Mouse (Mus musculus): ENCODE data around the gene Wnk2. TPM values are rescaled to one million over a fixed set of nuclear protein-coding genes. Genes with fewer than 3 reads are reported as not detected.

Wnk2 gene
- polyA plus RNA-seq, 1 experiment from 2014 or later: 0.50 TPM

- Histone ChIP-seq H3K27ac (no peak overlapping the region), H3K4me3 (replicated peaks; ENCODE audit: low read depth, low read length) (no peak overlapping the region), H3K9ac (ENCODE audit: low read depth, low read length) (no peak overlapping the region), H3K9me3 (replicated peaks; ENCODE audit: low read length) (no peaks in the 10 kb centered on the region), H3K4me2 (ENCODE audit: low read length) (no peak overlapping the region), H3K4me1 (replicated peaks; ENCODE audit: insufficient read depth, low read length) (no peaks in the 10 kb centered on the region), H3K27me3 (ENCODE audit: insufficient read depth, low read length) (no peaks in the 10 kb centered on the region), H3K36me3 (ENCODE audit: insufficient read depth, low read length) (no peaks in the 10 kb centered on the region)
- WGBS: 82% methylated on average over 8 of the region's 8 CpGs
- ATAC-seq (replicated peaks; ENCODE audit: low FRiP score, low read depth) (no peak), DNase-seq (ENCODE audit: low spot score) (no peak)
- TF ChIP-seq CTCF (IDR thresholded peaks at IDR 0.05; ENCODE audit: low read depth): no peak
Measured at GRCm38 (mm10) chr13:49112652-49113051, 35.2 kb downstream of the Wnk2 start.

GRCm38 (mm10) chr13:49109665-49110064 is 38.1 kb downstream of the Wnk2 start:
- no peaks in the 10 kb centered on the region for H3K4me1 ChIP-seq (replicated peaks; ENCODE audit: insufficient read depth, low read length)
- H3K27me3 ChIP-seq (ENCODE audit: insufficient read depth, low read length): no peaks in the 10 kb centered on the region
- TF ChIP-seq CTCF (IDR thresholded peaks at IDR 0.05; ENCODE audit: low read depth): no peak
- DNase-seq (ENCODE audit: low spot score) (no peak), ATAC-seq (replicated peaks; ENCODE audit: low FRiP score, low read depth) (no peak)
- H3K9me3 ChIP-seq (replicated peaks; ENCODE audit: low read length): no peaks in the 10 kb centered on the region
- 78% methylated on average over 3 of the region's 3 CpGs for WGBS
- no peaks in the 10 kb centered on the region for H3K36me3 ChIP-seq (ENCODE audit: insufficient read depth, low read length)
- no peak overlapping the region for H3K4me2 ChIP-seq (ENCODE audit: low read length)
- H3K4me3 ChIP-seq (replicated peaks; ENCODE audit: low read depth, low read length): no peak overlapping the region
- H3K9ac ChIP-seq (ENCODE audit: low read depth, low read length): no peak overlapping the region
- H3K27ac ChIP-seq: no peak overlapping the region

- no peak overlapping the region for H3K27ac ChIP-seq
- no peaks in the 10 kb centered on the region for H3K9me3 ChIP-seq (replicated peaks; ENCODE audit: low read length)
- H3K4me2 ChIP-seq (ENCODE audit: low read length): no peak overlapping the region
- no peak overlapping the region for H3K4me3 ChIP-seq (replicated peaks; ENCODE audit: low read depth, low read length)
- WGBS: 87% methylated on average over 8 of the region's 8 CpGs
- peaks cover 6% of the 10 kb centered on the region; the same call in 1 of the 2 replicates for H3K4me1 ChIP-seq (replicated peaks; ENCODE audit: insufficient read depth, low read length)
- H3K36me3 ChIP-seq (ENCODE audit: insufficient read depth, low read length): no peaks in the 10 kb centered on the region
- ATAC-seq (replicated peaks; ENCODE audit: low FRiP score, low read depth) (no peak), DNase-seq (ENCODE audit: low spot score) (no peak)
- no peak overlapping the region for H3K9ac ChIP-seq (ENCODE audit: low read depth, low read length)
- TF ChIP-seq CTCF (IDR thresholded peaks at IDR 0.05; ENCODE audit: low read depth): no peak
- H3K27me3 ChIP-seq (ENCODE audit: insufficient read depth, low read length): no peaks in the 10 kb centered on the region
Measured at GRCm38 (mm10) chr13:49108119-49108846, 39.5 kb downstream of the Wnk2 start.

GRCm38 (mm10) chr13:49103913-49104312 is 43.9 kb downstream of the Wnk2 start:
- no peak for DNase-seq (ENCODE audit: low spot score)
- Histone ChIP-seq H3K36me3 (ENCODE audit: insufficient read depth, low read length) (no peaks in the 10 kb centered on the region), H3K4me3 (replicated peaks; ENCODE audit: low read depth, low read length) (no peak overlapping the region), H3K9ac (ENCODE audit: low read depth, low read length) (no peak overlapping the region), H3K27me3 (ENCODE audit: insufficient read depth, low read length) (no peaks in the 10 kb centered on the region), H3K9me3 (replicated peaks; ENCODE audit: low read length) (no peaks in the 10 kb centered on the region), H3K4me2 (ENCODE audit: low read length) (no peak overlapping the region), H3K4me1 (replicated peaks; ENCODE audit: insufficient read depth, low read length) (peaks cover 10% of the 10 kb centered on the region; the same call in 1 of the 2 replicates), H3K27ac (no peak overlapping the region)
- ATAC-seq (replicated peaks; ENCODE audit: low FRiP score, low read depth): no peak
- no peak for TF ChIP-seq CTCF (IDR thresholded peaks at IDR 0.05; ENCODE audit: low read depth)
- WGBS: 53% methylated on average over 1 of the region's 1 CpGs

GRCm38 (mm10) chr13:49103235-49103634 is 44.6 kb downstream of the Wnk2 start:
- no peak for TF ChIP-seq CTCF (IDR thresholded peaks at IDR 0.05; ENCODE audit: low read depth)
- H3K36me3 ChIP-seq (ENCODE audit: insufficient read depth, low read length): no peaks in the 10 kb centered on the region
- no peak for ATAC-seq (replicated peaks; ENCODE audit: low FRiP score, low read depth)
- no peak overlapping the region for H3K9ac ChIP-seq (ENCODE audit: low read depth, low read length)
- H3K9me3 ChIP-seq (replicated peaks; ENCODE audit: low read length): no peaks in the 10 kb centered on the region
- H3K27ac ChIP-seq: no peak overlapping the region
- DNase-seq (ENCODE audit: low spot score): no peak
- peaks cover 10% of the 10 kb centered on the region; the same call in 1 of the 2 replicates for H3K4me1 ChIP-seq (replicated peaks; ENCODE audit: insufficient read depth, low read length)
- no peaks in the 10 kb centered on the region for H3K27me3 ChIP-seq (ENCODE audit: insufficient read depth, low read length)
- 48% methylated on average over 7 of the region's 7 CpGs for WGBS
- H3K4me3 ChIP-seq (replicated peaks; ENCODE audit: low read depth, low read length): no peak overlapping the region
- H3K4me2 ChIP-seq (ENCODE audit: low read length): no peak overlapping the region

GRCm38 (mm10) chr13:49100417-49100816 is 47.4 kb downstream of the Wnk2 start:
- peaks cover 10% of the 10 kb centered on the region; the same call in 1 of the 2 replicates for H3K4me1 ChIP-seq (replicated peaks; ENCODE audit: insufficient read depth, low read length)
- H3K4me2 ChIP-seq (ENCODE audit: low read length): no peak overlapping the region
- H3K9me3 ChIP-seq (replicated peaks; ENCODE audit: low read length): no peaks in the 10 kb centered on the region
- no peak overlapping the region for H3K4me3 ChIP-seq (replicated peaks; ENCODE audit: low read depth, low read length)
- no peaks in the 10 kb centered on the region for H3K27me3 ChIP-seq (ENCODE audit: insufficient read depth, low read length)
- ATAC-seq (replicated peaks; ENCODE audit: low FRiP score, low read depth) (peak; percentile 52; the same call in 1 of the 2 replicates), DNase-seq (ENCODE audit: low spot score) (no peak)
- TF ChIP-seq CTCF (IDR thresholded peaks at IDR 0.05; ENCODE audit: low read depth): no peak
- 76% methylated on average over 1 of the region's 1 CpGs for whole genome bisulfite sequencing
- no peak overlapping the region for H3K27ac ChIP-seq
- H3K36me3 ChIP-seq (ENCODE audit: insufficient read depth, low read length): no peaks in the 10 kb centered on the region
- no peak overlapping the region for H3K9ac ChIP-seq (ENCODE audit: low read depth, low read length)
